Mouse (Mus musculus) adipose tissue, adult 10 weeks (tissue): ENCODE results near the gene Dppa1. TPM values are rescaled to one million over a fixed set of nuclear protein-coding genes. Genes with fewer than 3 reads are reported as not detected.

Experiments
- polyA plus RNA-seq: library from polyadenylated mRNA; stranded (reverse); fragments of 350-450 nt; fragmentation: Illumina TruSeq; extraction: RNeasy Lipid Tissue Mini Kit (QIAGEN cat#74804); gene quantifications from one replicate; pipeline ENCODE4 v1.2.3, GENCODE M21; 2014; ENCODE audit warnings: low read depth, low replicate concordance

Gene Dppa1
- not detected for polyA plus RNA-seq

DNA sequence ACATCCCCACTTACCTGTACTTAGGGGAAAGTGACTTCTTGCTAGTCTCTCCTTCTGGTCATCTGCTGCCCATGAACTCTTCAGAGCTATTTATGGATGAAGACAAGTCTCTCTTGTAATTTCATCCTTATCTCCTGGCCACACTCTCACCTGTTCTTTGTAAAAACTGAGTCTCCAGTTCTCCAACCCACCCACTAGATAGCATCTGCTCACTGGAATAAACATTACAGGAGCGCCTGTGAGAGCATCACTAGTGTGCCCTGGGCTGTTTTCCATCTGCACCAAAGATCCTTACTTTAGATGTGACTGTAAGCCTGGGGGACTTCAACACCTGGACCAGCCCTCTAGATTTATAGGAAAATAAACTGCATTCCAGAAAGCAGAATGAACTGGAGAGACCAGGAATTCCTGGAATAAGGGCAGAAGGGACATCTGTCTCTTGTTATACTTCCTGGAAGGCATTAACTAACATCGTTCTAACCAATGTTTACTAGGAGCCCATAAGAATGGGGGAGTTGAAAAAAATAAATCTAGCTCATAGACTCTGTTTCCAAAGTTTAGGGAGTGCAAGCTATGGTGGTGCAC, at the start of gene Dppa1:
TSS of gene Dppa1 (minus strand) at position 51 of the 585 bp plus-strand sequence.

DNA sequence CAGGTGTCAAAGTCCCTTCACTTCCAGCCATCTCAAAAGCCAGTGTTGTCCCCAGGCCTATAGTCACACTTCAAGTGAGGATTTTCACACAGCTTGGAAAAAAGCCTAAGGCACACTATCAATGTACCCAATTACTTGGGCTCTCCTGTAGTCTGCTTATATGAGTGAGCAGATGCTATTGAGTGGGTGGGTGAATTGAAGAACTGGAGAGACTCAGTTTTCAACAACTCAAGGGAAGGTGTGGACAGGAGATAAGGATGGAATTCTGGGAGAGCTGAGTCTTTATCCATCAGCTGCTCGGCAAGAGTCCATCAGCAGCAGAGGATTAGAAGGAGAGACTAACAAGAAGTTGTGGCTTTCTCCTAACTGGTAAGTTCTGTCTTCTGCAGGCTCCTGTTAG, 57.7 kb downstream of the Dppa1 start, which contains the start of gene BC053393:
TSS of gene BC053393 (plus strand) at position 210 of the 400 bp plus-strand sequence.

Other genes with a start within 250 kb of the Dppa1 start
- 0.29 TPM for gene Itk, start 239.7 kb downstream of the Dppa1 start, polyA plus RNA-seq
- 2.3 TPM for gene Fam71b, start 232.7 kb downstream of the Dppa1 start, polyA plus RNA-seq
- gene Med7, start 192.3 kb downstream of the Dppa1 start, polyA plus RNA-seq = 41.2 TPM
- gene Havcr2, start 174.3 kb downstream of the Dppa1 start, polyA plus RNA-seq = 1.2 TPM
- not detected for gene Gm12169, start 105.0 kb downstream of the Dppa1 start, polyA plus RNA-seq
- not detected for gene BC053393, start 57.7 kb downstream of the Dppa1 start, polyA plus RNA-seq
- 1.4 TPM for gene Timd2, start 77.8 kb upstream of the Dppa1 start, polyA plus RNA-seq
- gene Havcr1, start 105.8 kb upstream of the Dppa1 start, polyA plus RNA-seq = not detected
- gene Timd4, start 181.5 kb upstream of the Dppa1 start, polyA plus RNA-seq = 3.3 TPM